Mouse (Mus musculus) WW6 (cell line): ENCODE data around the gene Becn1.

Experiments
- DNase-seq: peaks from one replicate; pipeline ENCODE4 v3.0.0-alpha.2; 2013; ENCODE audit warnings: low read depth, low spot score

Gene Becn1

GRCm38 (mm10) chr11:101245071-101245470 lies 57.0 kb downstream of the Becn1 start:
- no peak for DNase-seq

- no peak for DNase-seq
These were observed 63.9 kb downstream of the Becn1 start for GRCm38 (mm10) chr11:101238071-101238647.

- DNase-seq, result no peak
These were observed 65.3 kb downstream of the Becn1 start for GRCm38 (mm10) chr11:101236782-101237181.
